Mouse (Mus musculus): Measurements from ENCODE around the gene Coa5. TPM values are rescaled to one million over a fixed set of nuclear protein-coding genes. Genes with fewer than 3 reads are reported as not detected.
A peak's percentile ranks its signal among the peaks of the same experiment; 100 is the strongest.

Coa5 gene
- polyA plus RNA-seq, 1 experiment = 59.8 TPM

- no peak for TF ChIP-seq POLR2A (IDR thresholded peaks at IDR 0.05; ENCODE audit: borderline replicate concordance, extremely low read depth, insufficient read depth, insufficient read length, poor library complexity, severe bottlenecking)
- TF ChIP-seq CTCF (IDR thresholded peaks at IDR 0.05; ENCODE audit: borderline replicate concordance, extremely low read depth, insufficient read depth, insufficient read length) = no peak
- DNase-seq (ENCODE audit: low read depth) = no peak
These were observed 33.4 kb downstream of the Coa5 start for GRCm38 (mm10) chr1:37396481-37396880.

- TF ChIP-seq CTCF (IDR thresholded peaks at IDR 0.05; ENCODE audit: borderline replicate concordance, extremely low read depth, insufficient read depth, insufficient read length) (no peak), POLR2A (IDR thresholded peaks at IDR 0.05; ENCODE audit: borderline replicate concordance, extremely low read depth, insufficient read depth, insufficient read length, poor library complexity, severe bottlenecking) (no peak)
- DNase-seq (ENCODE audit: low read depth) = peak; percentile 15
These were observed 36.7 kb downstream of the Coa5 start for GRCm38 (mm10) chr1:37393174-37393573.

- TF ChIP-seq CTCF (IDR thresholded peaks at IDR 0.05; ENCODE audit: borderline replicate concordance, extremely low read depth, insufficient read depth, insufficient read length) = no peak
- TF ChIP-seq POLR2A (IDR thresholded peaks at IDR 0.05; ENCODE audit: borderline replicate concordance, extremely low read depth, insufficient read depth, insufficient read length, poor library complexity, severe bottlenecking) = no peak
- no peak for DNase-seq (ENCODE audit: low read depth)
These were observed 43.4 kb downstream of the Coa5 start for GRCm38 (mm10) chr1:37386448-37386971.

- no peak for DNase-seq (ENCODE audit: low read depth)
- TF ChIP-seq CTCF (IDR thresholded peaks at IDR 0.05; ENCODE audit: borderline replicate concordance, extremely low read depth, insufficient read depth, insufficient read length) (no peak), POLR2A (IDR thresholded peaks at IDR 0.05; ENCODE audit: borderline replicate concordance, extremely low read depth, insufficient read depth, insufficient read length, poor library complexity, severe bottlenecking) (no peak)
These were observed 45.6 kb downstream of the Coa5 start for GRCm38 (mm10) chr1:37384304-37384703.

- no peak for DNase-seq (ENCODE audit: low read depth)
- no peak for TF ChIP-seq POLR2A (IDR thresholded peaks at IDR 0.05; ENCODE audit: borderline replicate concordance, extremely low read depth, insufficient read depth, insufficient read length, poor library complexity, severe bottlenecking)
- TF ChIP-seq CTCF (IDR thresholded peaks at IDR 0.05; ENCODE audit: borderline replicate concordance, extremely low read depth, insufficient read depth, insufficient read length) = no peak
These were observed 49.0 kb downstream of the Coa5 start for GRCm38 (mm10) chr1:37380913-37381312.

- DNase-seq (ENCODE audit: low read depth) = no peak
- TF ChIP-seq POLR2A (IDR thresholded peaks at IDR 0.05; ENCODE audit: borderline replicate concordance, extremely low read depth, insufficient read depth, insufficient read length, poor library complexity, severe bottlenecking) (no peak), CTCF (IDR thresholded peaks at IDR 0.05; ENCODE audit: borderline replicate concordance, extremely low read depth, insufficient read depth, insufficient read length) (no peak)
These were observed 50.4 kb downstream of the Coa5 start for GRCm38 (mm10) chr1:37379536-37379935.

GRCm38 (mm10) chr1:37378095-37378494 lies 51.8 kb downstream of the Coa5 start:
- TF ChIP-seq CTCF (IDR thresholded peaks at IDR 0.05; ENCODE audit: borderline replicate concordance, extremely low read depth, insufficient read depth, insufficient read length) (no peak), POLR2A (IDR thresholded peaks at IDR 0.05; ENCODE audit: borderline replicate concordance, extremely low read depth, insufficient read depth, insufficient read length, poor library complexity, severe bottlenecking) (no peak)
- no peak for DNase-seq (ENCODE audit: low read depth)

- DNase-seq (ENCODE audit: low read depth) = no peak
- no peak for TF ChIP-seq CTCF (IDR thresholded peaks at IDR 0.05; ENCODE audit: borderline replicate concordance, extremely low read depth, insufficient read depth, insufficient read length)
- no peak for TF ChIP-seq POLR2A (IDR thresholded peaks at IDR 0.05; ENCODE audit: borderline replicate concordance, extremely low read depth, insufficient read depth, insufficient read length, poor library complexity, severe bottlenecking)
These were observed 53.2 kb downstream of the Coa5 start for GRCm38 (mm10) chr1:37376751-37377150.

- TF ChIP-seq CTCF (IDR thresholded peaks at IDR 0.05; ENCODE audit: borderline replicate concordance, extremely low read depth, insufficient read depth, insufficient read length) = no peak
- TF ChIP-seq POLR2A (IDR thresholded peaks at IDR 0.05; ENCODE audit: borderline replicate concordance, extremely low read depth, insufficient read depth, insufficient read length, poor library complexity, severe bottlenecking) = no peak
- DNase-seq (ENCODE audit: low read depth) = no peak
These were observed 53.7 kb downstream of the Coa5 start for GRCm38 (mm10) chr1:37376177-37376576.

- DNase-seq (ENCODE audit: low read depth) = no peak
- TF ChIP-seq CTCF (IDR thresholded peaks at IDR 0.05; ENCODE audit: borderline replicate concordance, extremely low read depth, insufficient read depth, insufficient read length) (no peak), POLR2A (IDR thresholded peaks at IDR 0.05; ENCODE audit: borderline replicate concordance, extremely low read depth, insufficient read depth, insufficient read length, poor library complexity, severe bottlenecking) (no peak)
These were observed 61.0 kb downstream of the Coa5 start for GRCm38 (mm10) chr1:37368768-37369385.

GRCm38 (mm10) chr1:37368125-37368524 lies 61.8 kb downstream of the Coa5 start:
- TF ChIP-seq CTCF (IDR thresholded peaks at IDR 0.05; ENCODE audit: borderline replicate concordance, extremely low read depth, insufficient read depth, insufficient read length) (no peak), POLR2A (IDR thresholded peaks at IDR 0.05; ENCODE audit: borderline replicate concordance, extremely low read depth, insufficient read depth, insufficient read length, poor library complexity, severe bottlenecking) (no peak)
- no peak for DNase-seq (ENCODE audit: low read depth)

Other genes starting within 250 kb of the Coa5 start
- gene Cnga3, start 215.7 kb downstream of the Coa5 start, polyA plus RNA-seq (2012; rRNA removed) = 0.09 and 0.15 TPM in 2 replicates
- gene Inpp4a, start 130.2 kb downstream of the Coa5 start, polyA plus RNA-seq (2012; rRNA removed) = 34.6 and 47.3 TPM in 2 replicates
- 76.7 and 112 TPM in 2 replicates for gene Unc50, start within 50 bp of the Coa5 start, polyA plus RNA-seq (2012; rRNA removed)
- 8.2 and 11.6 TPM in 2 replicates for gene Mgat4a, start 110.9 kb upstream of the Coa5 start, polyA plus RNA-seq (2012; rRNA removed)